Mouse (Mus musculus) limb, embryonic 11.5 days (tissue): ENCODE data around the gene Hsd17b2. TPM values are rescaled to one million over a fixed set of nuclear protein-coding genes. Genes with fewer than 3 reads are reported as not detected.

Source experiments
- ATAC-seq: fragments of 200-750 bp; cut with Nextera tagmentation; 2 replicates; pipeline ENCODE4 v1.8.0; 2017; ENCODE audit warnings: low read depth; ENCODE audit not compliant: insufficient number of reproducible peaks, low FRiP score, low TSS enrichment
- DNase-seq: peaks from one replicate; pipeline ENCODE4 v3.0.0-alpha.2; 2015; ENCODE audit warnings: low spot score
- H3K27ac ChIP-seq: fragments of 300-500 bp; sonication (generic); replicated peaks from 2 replicates; pipeline ENCODE4 v1.5.1; 2014; ENCODE audit warnings: low read depth, mild to moderate bottlenecking, low read length
- H3K27me3 ChIP-seq: fragments of 300-500 bp; sonication (generic); 2 replicates; pipeline ENCODE4 v1.6.1; 2014; ENCODE audit warnings: mild to moderate bottlenecking, low read length, mixed read lengths; ENCODE audit not compliant: control insufficient read depth, insufficient read depth
- H3K36me3 ChIP-seq: fragments of 300-500 bp; sonication (generic); 2 replicates; pipeline ENCODE4 v1.6.1; 2014; ENCODE audit warnings: mild to moderate bottlenecking, low read length, moderate library complexity, mixed read lengths; ENCODE audit not compliant: control insufficient read depth, insufficient read depth
- H3K4me1 ChIP-seq: fragments of 300-500 bp; sonication (generic); 2 replicates; pipeline ENCODE4 v1.6.1; 2014; ENCODE audit warnings: low read length, mixed read lengths; ENCODE audit not compliant: control insufficient read depth, insufficient read depth
- H3K4me2 ChIP-seq: fragments of 300-500 bp; sonication (generic); 2 replicates; pipeline ENCODE4 v1.6.1; 2014; ENCODE audit warnings: low read depth, mild to moderate bottlenecking, moderate library complexity; ENCODE audit not compliant: severe bottlenecking
- H3K4me3 ChIP-seq: fragments of 300-500 bp; sonication (generic); 2 replicates; pipeline ENCODE4 v1.5.1; 2014; ENCODE audit warnings: low read depth, low read length
- H3K9ac ChIP-seq: fragments of 300-500 bp; sonication (generic); 2 replicates; pipeline ENCODE4 v1.6.1; 2014; ENCODE audit warnings: mild to moderate bottlenecking, low read length
- H3K9me3 ChIP-seq: fragments of 300-500 bp; sonication (generic); 2 replicates; pipeline ENCODE4 v1.6.1; 2016; ENCODE audit warnings: low read length; ENCODE audit not compliant: control insufficient read depth
- WGBS: fragments of 180-500 bp; shearing (Covaris S2); extraction: QIAGEN DNeasy Blood & Tissue Kit; methylation state at CpG from one replicate; pipeline ENCODE4 v1.1.7; 2014; 5-methylcytosine and 5-hydroxymethylcytosine counted together
- polyA plus RNA-seq: library from polyadenylated mRNA; unstranded; fragments of >200 nt; fragmentation: Nextera tagmentation; extraction: Ambion mirVana; gene quantifications from 2 replicates; pipeline ENCODE4 v1.2.1, GENCODE M21; 2014

Hsd17b2 gene
- polyA plus RNA-seq, 1 experiment from 2014 or later: not detected

- Histone ChIP-seq H3K36me3 (no peaks in the 10 kb centered on the region), H3K4me2 (no peak overlapping the region), H3K27me3 (no peaks in the 10 kb centered on the region; the same call in 1 of the 2 replicates), H3K4me3 (no peak overlapping the region), H3K27ac (no peak overlapping the region), H3K9ac (no peak overlapping the region), H3K4me1 (peaks cover 10% of the 10 kb centered on the region; the same call in 1 of the 2 replicates), H3K9me3 (no peaks in the 10 kb centered on the region)
- DNase-seq (no peak), ATAC-seq (no peak)
- WGBS: 85% methylated on average over 5 of the region's 5 CpGs
Measured at GRCm38 (mm10) chr8:117675171-117675570, 26.5 kb upstream of the Hsd17b2 start.

- ATAC-seq (no peak), DNase-seq (no peak)
- H3K9ac ChIP-seq: no peak overlapping the region
- H3K9me3 ChIP-seq: no peaks in the 10 kb centered on the region
- no peaks in the 10 kb centered on the region for H3K4me1 ChIP-seq
- no peak overlapping the region for H3K27ac ChIP-seq
- H3K36me3 ChIP-seq: no peaks in the 10 kb centered on the region
- no peak overlapping the region for H3K4me2 ChIP-seq
- no peak overlapping the region for H3K4me3 ChIP-seq
- 77% methylated on average over 9 of the region's 9 CpGs for WGBS
- H3K27me3 ChIP-seq: no peaks in the 10 kb centered on the region; the same call in 1 of the 2 replicates
Measured at GRCm38 (mm10) chr8:117676460-117676859, 25.2 kb upstream of the Hsd17b2 start.

GRCm38 (mm10) chr8:117677011-117677410 lies 24.7 kb upstream of the Hsd17b2 start:
- Histone ChIP-seq H3K9ac (no peak overlapping the region), H3K27me3 (no peaks in the 10 kb centered on the region; the same call in 1 of the 2 replicates), H3K4me1 (no peaks in the 10 kb centered on the region), H3K36me3 (no peaks in the 10 kb centered on the region), H3K27ac (no peak overlapping the region), H3K4me3 (no peak overlapping the region), H3K9me3 (no peaks in the 10 kb centered on the region), H3K4me2 (no peak overlapping the region)
- ATAC-seq (no peak), DNase-seq (no peak)
- 87% methylated on average over 8 of the region's 8 CpGs for WGBS

- Histone ChIP-seq H3K27ac (no peak overlapping the region), H3K9ac (no peak overlapping the region), H3K9me3 (no peaks in the 10 kb centered on the region), H3K4me1 (no peaks in the 10 kb centered on the region; the same call in 1 of the 2 replicates), H3K4me2 (no peak overlapping the region), H3K4me3 (no peak overlapping the region), H3K27me3 (no peaks in the 10 kb centered on the region), H3K36me3 (no peaks in the 10 kb centered on the region)
- 76% methylated on average over 4 of the region's 4 CpGs for WGBS
- DNase-seq (no peak), ATAC-seq (no peak)
Measured at GRCm38 (mm10) chr8:117678650-117679049, 23.1 kb upstream of the Hsd17b2 start.

- Histone ChIP-seq H3K9ac (no peak overlapping the region), H3K27ac (no peak overlapping the region), H3K27me3 (no peaks in the 10 kb centered on the region), H3K4me2 (no peak overlapping the region; the same call in 1 of the 2 replicates), H3K4me1 (peaks cover 9% of the 10 kb centered on the region; the same call in 1 of the 2 replicates), H3K9me3 (no peaks in the 10 kb centered on the region), H3K36me3 (no peaks in the 10 kb centered on the region), H3K4me3 (no peak overlapping the region)
- DNase-seq: no peak
- ATAC-seq: no peak
- WGBS: 46% methylated on average over 10 of the region's 10 CpGs
Measured at GRCm38 (mm10) chr8:117683925-117684472, 17.7 kb upstream of the Hsd17b2 start.

- H3K4me2 ChIP-seq: no peak overlapping the region; the same call in 1 of the 2 replicates
Measured at GRCm38 (mm10) chr8:117684504-117684903, 17.2 kb upstream of the Hsd17b2 start.

GRCm38 (mm10) chr8:117687890-117688289 lies 13.8 kb upstream of the Hsd17b2 start:
- no peaks in the 10 kb centered on the region for H3K9me3 ChIP-seq
- H3K27ac ChIP-seq: no peak overlapping the region
- H3K27me3 ChIP-seq: no peaks in the 10 kb centered on the region
- 75% methylated on average over 7 of the region's 7 CpGs for WGBS
- H3K9ac ChIP-seq: no peak overlapping the region
- ATAC-seq (no peak), DNase-seq (no peak)
- no peak overlapping the region for H3K4me2 ChIP-seq
- H3K4me3 ChIP-seq: no peak overlapping the region
- peaks cover 9% of the 10 kb centered on the region; the same call in 1 of the 2 replicates for H3K4me1 ChIP-seq
- no peaks in the 10 kb centered on the region for H3K36me3 ChIP-seq

More at GRCm38 (mm10) chr8:117684504-117684903, 17.2 kb upstream of the Hsd17b2 start:
- DNase-seq (peak; percentile 74), ATAC-seq (peak; percentile 75)
- no peak overlapping the region for H3K9ac ChIP-seq
- no peaks in the 10 kb centered on the region for H3K36me3 ChIP-seq
- H3K4me1 ChIP-seq: peaks cover 9% of the 10 kb centered on the region; the same call in 1 of the 2 replicates
- 12% methylated on average over 11 of the region's 11 CpGs for WGBS
- H3K4me3 ChIP-seq: no peak overlapping the region
- no peaks in the 10 kb centered on the region for H3K27me3 ChIP-seq
- H3K27ac ChIP-seq: no peak overlapping the region
- H3K9me3 ChIP-seq: no peaks in the 10 kb centered on the region

- H3K36me3 ChIP-seq: no peaks in the 10 kb centered on the region
- DNase-seq: no peak
- WGBS: 88% methylated on average over 4 of the region's 4 CpGs
Measured at GRCm38 (mm10) chr8:117692131-117692530, 9.6 kb upstream of the Hsd17b2 start.

GRCm38 (mm10) chr8:117695636-117696035 lies 6.1 kb upstream of the Hsd17b2 start:
- no peak overlapping the region for H3K4me3 ChIP-seq
- H3K4me1 ChIP-seq: no peaks in the 10 kb centered on the region
- DNase-seq (no peak), ATAC-seq (no peak)
- H3K9ac ChIP-seq: no peak overlapping the region
- 92% methylated on average over 1 of the region's 1 CpGs for WGBS
- H3K9me3 ChIP-seq: no peaks in the 10 kb centered on the region
- no peak overlapping the region for H3K4me2 ChIP-seq
- no peaks in the 10 kb centered on the region for H3K36me3 ChIP-seq
- no peaks in the 10 kb centered on the region for H3K27me3 ChIP-seq
- no peak overlapping the region for H3K27ac ChIP-seq

More at GRCm38 (mm10) chr8:117692131-117692530, 9.6 kb upstream of the Hsd17b2 start:
- Histone ChIP-seq H3K4me3 (no peak overlapping the region), H3K4me1 (no peaks in the 10 kb centered on the region), H3K9me3 (no peaks in the 10 kb centered on the region), H3K27ac (no peak overlapping the region), H3K27me3 (no peaks in the 10 kb centered on the region), H3K4me2 (no peak overlapping the region), H3K9ac (no peak overlapping the region)
- ATAC-seq: no peak
